Mouse (Mus musculus) embryonic stem cell, embryonic (primary cell): ENCODE data around the gene Fbxw5.

Experiments used
- CTCF ChIA-PET, 4 experiments: fragments of 300-600 bp in 2 of 4; fragments of 350-600 bp in 2 of 4; sonication (Branson Sonifier 250); formaldehyde crosslinking; loops; one replicate each; lab custom pipeline; 2022; ENCODE audit warnings: inconsistent platforms in 2 of 4; lab: Charles Lee
- POLR2A ChIA-PET, 4 experiments: fragments of 300-600 bp in 2 of 4; fragments of 350-600 bp in 2 of 4; sonication (Branson Sonifier 250); formaldehyde crosslinking; loops; one replicate each; lab custom pipeline; 2022; ENCODE audit warnings: antibody characterized with exemption in 4 of 4, inconsistent platforms in 1 of 4; lab: Charles Lee

Gene Fbxw5

GRCm38 (mm10) chr2:25467606-25468303, 32.8 kb upstream of the Fbxw5 start:
- ChIA-PET CTCF (interaction anchor here in 1 of 4 experiments (0.9 kb wide), 1 partner anchor 41 kb away, joined by 3 read pairs; no protein-coding TSS in a partner anchor), POLR2A (interaction anchor here in 2 of 4 experiments (0.7 to 2.1 kb wide), 5 partner anchors 11 to 79 kb away, joined by 3 to 5 read pairs (median 4); partner anchors contain the start of genes C8g (in 1 of the 2), Clic3 (in 1 of the 2) and Traf2 (in 1 of the 2))

GRCm38 (mm10) chr2:25468962-25469915, 31.3 kb upstream of the Fbxw5 start:
- POLR2A ChIA-PET = interaction anchor here in 3 of 4 experiments (0.5 to 2.3 kb wide), 6 partner anchors 8 to 270 kb away, joined by 3 to 9 read pairs (median 5); partner anchors contain the start of genes Paxx (in 2 of the 3) and Traf2 (in 1 of the 3)
- CTCF ChIA-PET = interaction anchor here in 1 of 4 experiments (0.6 kb wide), 1 partner anchor 48 kb away, joined by 4 read pairs; no protein-coding TSS in a partner anchor

- POLR2A ChIA-PET = interaction anchor here in 3 of 4 experiments (0.7 to 2.3 kb wide), 4 partner anchors 9 to 77 kb away, joined by 3 to 9 read pairs (median 6); partner anchors contain the start of genes Paxx (in 2 of the 3) and Traf2 (in 1 of the 3)
- CTCF ChIA-PET = interaction anchor here in 1 of 4 experiments (0.6 kb wide), 1 partner anchor 49 kb away, joined by 4 read pairs; no protein-coding TSS in a partner anchor
Observed at GRCm38 (mm10) chr2:25469969-25470368, 30.6 kb upstream of the Fbxw5 start, which contains the start of gene Ptgds. Gene Ptgds (minus strand): TSS chr2:25470046.

- POLR2A ChIA-PET = interaction anchor here in 2 of 4 experiments (0.8 kb wide), 2 partner anchors 22 to 100 kb away, joined by 3 read pairs; partner anchors contain the start of gene Sapcd2 (in 1 of the 2)
Observed at GRCm38 (mm10) chr2:25472550-25472949, 28.0 kb upstream of the Fbxw5 start.

GRCm38 (mm10) chr2:25477541-25477940, 23.0 kb upstream of the Fbxw5 start:
- ChIA-PET CTCF (interaction anchor here in 1 of 4 experiments (0.7 kb wide), 1 partner anchor 165 kb away, joined by 3 read pairs; no protein-coding TSS in a partner anchor), POLR2A (no interaction called here)

More at GRCm38 (mm10) chr2:25472550-25472949, 28.0 kb upstream of the Fbxw5 start:
- CTCF ChIA-PET = no interaction called here

- POLR2A ChIA-PET = no interaction called here
- CTCF ChIA-PET = no interaction called here
Observed at GRCm38 (mm10) chr2:25477967-25478675, 22.4 kb upstream of the Fbxw5 start.

DNA sequence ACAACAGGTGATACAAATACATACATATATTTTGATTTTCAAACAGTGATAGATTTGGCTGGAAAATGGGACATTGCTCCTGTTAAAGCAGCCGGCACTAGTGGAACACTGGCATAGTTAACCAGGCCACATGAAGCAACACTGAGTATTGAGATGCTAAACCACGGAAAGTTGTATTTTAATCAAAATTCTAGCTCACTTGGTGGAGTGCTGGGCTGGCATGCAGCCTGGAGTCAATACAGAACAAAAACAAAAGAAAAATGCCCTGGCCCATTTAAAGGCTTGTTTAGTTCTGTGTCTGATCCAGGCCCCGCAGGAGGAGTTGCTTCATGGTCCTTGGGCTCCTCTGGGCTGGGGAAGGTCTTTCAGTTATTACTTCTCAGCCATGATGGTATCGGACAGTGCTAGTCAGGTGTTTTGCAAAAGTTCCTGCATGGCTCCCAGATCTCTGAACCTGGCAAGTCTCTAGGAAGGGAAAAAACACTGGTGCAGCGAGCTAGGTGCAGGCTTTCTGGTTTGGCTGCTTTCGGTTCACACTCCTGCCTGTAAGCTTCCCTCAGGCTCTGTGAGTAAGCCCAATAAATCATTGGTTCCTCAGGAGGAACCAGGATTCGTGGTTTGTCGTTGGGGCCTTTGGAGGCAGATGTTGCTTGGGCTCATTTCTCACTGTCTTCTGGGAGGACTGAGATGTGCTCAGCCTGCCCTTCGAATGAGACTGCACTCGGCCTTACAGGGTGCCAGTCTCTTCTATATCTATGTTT, 20.8 kb upstream of the Fbxw5 start:
- ChIA-PET CTCF (interaction anchor here in 3 of 4 experiments (0.6 to 1.2 kb wide), 3 partner anchors 52 to 95 kb away, joined by 3 to 5 read pairs (median 4); partner anchors contain the start of genes Abca2 (in 1 of the 3), Mamdc4 (in 1 of the 3) and Phpt1 (in 1 of the 3)), POLR2A (interaction anchor here in 1 of 4 experiments (0.6 to 1.5 kb wide), 2 partner anchors 57 to 179 kb away, joined by 3 read pairs; no protein-coding TSS in a partner anchor)

DNA sequence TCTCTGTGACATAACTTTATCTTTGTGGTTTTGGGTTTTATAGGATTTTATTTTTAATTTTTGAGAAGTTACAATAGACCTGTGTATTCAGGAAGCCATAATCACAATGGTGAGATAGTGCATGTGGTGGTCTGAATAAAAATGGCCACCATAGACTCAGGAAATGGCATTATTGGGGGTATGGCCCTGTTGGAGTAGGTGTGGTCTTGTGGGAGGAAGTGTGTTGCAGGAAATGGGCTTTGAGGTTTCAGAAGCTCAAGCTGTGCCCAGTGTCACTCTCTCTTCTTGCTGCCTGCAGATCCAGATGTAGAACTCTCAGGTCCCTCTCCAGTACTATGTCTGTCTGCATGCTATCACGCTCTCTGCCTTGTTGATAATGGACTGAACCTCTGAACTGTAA, 20.0 kb upstream of the Fbxw5 start:
- POLR2A ChIA-PET = interaction anchor here in 1 of 4 experiments (1.4 to 1.5 kb wide), 2 partner anchors 24 to 58 kb away, joined by 3 read pairs; partner anchors contain the start of gene Clic3
- CTCF ChIA-PET = interaction anchor here in 1 of 4 experiments (1.2 to 2.0 kb wide), 2 partner anchors 52 to 55 kb away, joined by 4 to 6 read pairs; partner anchors contain the start of gene Abca2

DNA sequence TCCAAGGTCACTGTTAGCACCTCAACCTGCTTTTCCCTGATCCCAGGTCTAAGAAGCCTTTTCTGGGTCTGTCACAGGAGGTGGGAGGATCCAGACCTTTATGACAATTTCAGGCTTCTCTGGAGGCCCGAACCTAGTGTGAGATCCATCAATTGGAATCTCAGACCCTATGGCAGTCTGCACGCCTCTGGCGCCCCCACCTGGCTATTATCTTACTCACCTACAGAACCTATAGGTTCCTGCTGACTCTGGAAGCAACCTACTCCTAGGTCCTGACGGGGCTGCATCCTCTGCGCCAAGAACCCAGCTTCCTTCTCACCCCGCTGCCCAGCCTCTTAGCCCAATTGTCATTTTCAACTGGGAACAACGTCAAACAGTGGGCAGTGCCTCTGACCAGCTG, 17.6 kb upstream of the Fbxw5 start:
- ChIA-PET CTCF (interaction anchor here in 3 of 4 experiments (0.7 to 1.4 kb wide), 5 partner anchors 16 to 106 kb away, joined by 3 to 6 read pairs (median 4); partner anchors contain the start of gene Clic3 (in 1 of the 3)), POLR2A (interaction anchor here in 1 of 4 experiments (0.8 kb wide), 1 partner anchor 63 kb away, joined by 3 read pairs; no protein-coding TSS in a partner anchor)

DNA sequence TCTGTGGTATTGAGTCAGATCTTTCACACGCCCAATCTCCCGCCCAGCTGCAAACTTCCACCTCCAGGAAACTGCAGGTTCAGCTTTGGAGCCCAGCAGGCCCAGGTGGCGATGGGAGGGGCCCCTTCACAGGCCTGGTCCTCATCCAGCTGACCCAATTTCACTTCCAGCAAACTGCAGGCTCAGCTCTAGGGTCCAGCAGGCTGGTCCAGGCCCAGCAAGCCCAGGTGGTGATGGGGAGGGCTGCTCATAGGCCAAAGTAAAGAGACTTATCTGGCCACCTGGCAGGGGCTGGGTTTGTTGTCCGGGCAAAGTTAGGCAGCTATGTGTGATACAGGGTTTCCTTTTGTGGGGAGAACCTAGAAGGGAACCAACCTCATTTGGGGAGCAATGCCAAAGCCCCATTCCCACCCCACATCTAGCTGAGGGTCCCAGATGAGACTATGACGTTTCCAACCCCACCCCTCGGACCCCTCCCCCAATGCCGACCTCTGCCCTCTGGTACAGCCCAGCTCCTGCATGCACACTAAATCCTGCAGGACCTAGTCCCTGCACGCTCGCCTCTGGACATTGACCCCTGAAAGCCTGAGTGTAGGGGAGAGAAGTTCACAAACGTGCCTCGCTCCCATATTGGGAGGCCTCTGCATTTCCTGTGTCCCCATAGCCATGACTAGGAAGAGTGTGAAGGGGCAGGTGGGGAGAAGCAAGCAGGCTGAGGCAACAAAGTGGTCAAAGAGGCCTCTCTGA, 15.5 kb upstream of the Fbxw5 start:
- ChIA-PET POLR2A (interaction anchor here in 2 of 4 experiments (0.6 to 0.7 kb wide), 2 partner anchors 13 to 64 kb away, joined by 4 to 6 read pairs; no protein-coding TSS in a partner anchor), CTCF (interaction anchor here in 2 of 4 experiments (0.6 to 1.6 kb wide), 4 partner anchors 14 to 192 kb away, joined by 3 to 7 read pairs (median 4); partner anchors contain the start of gene Fbxw5 (in 1 of the 2))

DNA sequence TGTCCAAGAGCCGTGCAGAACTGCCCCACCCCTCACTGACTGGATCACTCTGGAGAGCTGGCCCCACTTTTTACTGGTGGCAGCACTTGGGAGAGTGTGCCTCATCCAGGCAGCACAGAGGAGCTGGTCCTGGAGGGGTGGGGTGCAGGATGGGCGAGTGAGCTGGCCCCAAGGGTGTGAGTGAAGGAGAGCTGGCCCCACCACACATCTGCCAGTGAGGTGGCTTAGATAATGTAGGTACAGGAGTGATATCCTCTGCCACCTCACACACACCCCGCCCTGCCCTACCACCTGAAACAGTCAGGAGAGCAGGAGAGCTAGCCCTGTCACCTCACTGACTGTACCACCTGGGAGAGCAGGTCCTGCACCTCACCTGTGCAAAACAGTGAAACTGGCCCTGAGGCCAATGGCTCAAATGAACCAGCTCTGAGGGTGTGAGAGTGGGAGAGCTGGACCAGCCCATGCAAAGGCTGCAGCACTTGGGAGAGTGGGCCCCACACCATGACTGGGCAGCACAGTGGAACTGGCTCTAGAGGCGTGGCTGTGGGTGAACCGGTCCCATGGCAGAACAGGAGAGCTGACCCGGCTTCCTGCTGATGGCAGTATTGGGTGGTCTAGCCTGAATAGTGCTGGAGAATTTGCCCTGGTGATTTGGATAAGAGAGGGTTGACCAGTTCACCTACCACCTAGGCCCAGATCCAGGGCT, 12.4 kb upstream of the Fbxw5 start:
- POLR2A ChIA-PET = interaction anchor here in 1 of 4 experiments (0.6 kb wide), 1 partner anchor 22 kb away, joined by 3 read pairs; no protein-coding TSS in a partner anchor
- CTCF ChIA-PET = no interaction called here

- CTCF ChIA-PET = interaction anchor here in 1 of 4 experiments (1.1 kb wide), 1 partner anchor 18 kb away, joined by 5 read pairs; no protein-coding TSS in a partner anchor
- POLR2A ChIA-PET = interaction anchor here in 1 of 4 experiments (0.6 kb wide), 1 partner anchor 23 kb away, joined by 3 read pairs; no protein-coding TSS in a partner anchor
Observed at GRCm38 (mm10) chr2:25488671-25489068, 11.9 kb upstream of the Fbxw5 start.

- ChIA-PET POLR2A (no interaction called here), CTCF (no interaction called here)
Observed at GRCm38 (mm10) chr2:25492988-25493387, 7.6 kb upstream of the Fbxw5 start.

DNA sequence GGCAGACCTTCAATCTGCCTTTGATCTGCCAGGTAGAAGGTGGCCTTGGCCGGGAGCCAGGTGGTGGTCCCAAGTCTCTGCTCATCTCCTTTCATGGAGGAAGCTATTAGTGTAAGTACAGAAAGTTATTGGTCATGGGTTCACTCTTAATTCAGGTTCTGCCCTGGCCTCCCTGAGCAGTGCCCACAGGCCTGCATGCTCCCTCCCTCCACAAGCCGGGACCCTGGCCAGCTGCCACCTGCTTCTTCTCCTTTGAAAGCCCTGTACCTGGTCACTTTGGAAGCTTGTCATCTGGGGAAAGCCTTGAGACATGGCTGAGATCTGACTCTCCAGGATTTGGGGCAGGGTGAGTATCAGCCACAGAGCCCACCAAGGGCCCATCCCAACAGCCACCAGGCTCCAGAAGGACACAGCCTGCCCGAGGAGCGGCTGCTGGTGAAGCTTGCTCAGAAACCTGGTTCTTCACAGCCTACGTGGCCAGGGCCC, 7.0 kb upstream of the Fbxw5 start, which contains the start of gene Lcn12:
Gene Lcn12 (minus strand): TSS at position 436 of the 486 bp plus-strand sequence.
- ChIA-PET POLR2A (no interaction called here), CTCF (interaction anchor here in 1 of 4 experiments (0.6 kb wide), 1 partner anchor 99 kb away, joined by 3 read pairs; no protein-coding TSS in a partner anchor)
